In genomic region chr13:55375877-55376276, GRCm38 (mm10) we compare ENCODE assay signal across 33 mouse cellular contexts. TPM values are rescaled to one million over a fixed set of nuclear protein-coding genes. Genes with fewer than 3 reads are reported as not detected.
DNase-seq lines count a peak whose midpoint lies in the region; ATAC-seq and TF ChIP-seq lines count a peak whose summit lies in the region.
"Had no signal": no experiment of that assay in that cellular context is flagged by ENCODE, and none has a peak within 500 bp of the region (broad histone marks: within the 10 kb centered on the region; RNA-seq: fewer than 3 reads in every experiment).

No protein-coding gene starts in this region.

- H3K4me3 ChIP-seq in hindbrain, postnatal 0 days (ENCODE audit: low read length) = no peak overlapping the region
- no peak overlapping the region for H3K4me3 ChIP-seq in hindbrain, embryonic 12.5 days
- H3K4me3 ChIP-seq in liver, adult 2 months (ENCODE audit: insufficient read depth, low read depth, low read length) = no peak overlapping the region
- H3K4me3 ChIP-seq in liver, embryonic 11.5 days (ENCODE audit: low read depth, low read length) = no peak overlapping the region
- H3K4me3 ChIP-seq: embryonic facial prominence, embryonic 12.5 days; embryonic facial prominence, embryonic 15.5 days; heart, adult 2 months; heart, embryonic 10.5 days; heart, embryonic 13.5 days; hindbrain, embryonic 15.5 days; intestine, embryonic 15.5 days had no signal

- no peak for TF ChIP-seq CTCF in hindbrain, postnatal 0 days (IDR thresholded peaks at IDR 0.05; ENCODE audit: low read depth)
- TF ChIP-seq CTCF in liver, adult 2 months (IDR thresholded peaks at IDR 0.05; ENCODE audit: low read depth, low read length) = no peak

- TF ChIP-seq POLR2A in liver, adult 2 months (IDR thresholded peaks at IDR 0.05; ENCODE audit: extremely low read depth, insufficient read depth, low read length) = no peak

- no peak overlapping the region for H3K27ac ChIP-seq in hindbrain, postnatal 0 days
- no peak overlapping the region for H3K27ac ChIP-seq in hindbrain, embryonic 12.5 days
- H3K27ac ChIP-seq in liver, adult 2 months (replicated peaks; ENCODE audit: insufficient read depth, low read depth, low read length) = no peak overlapping the region
- no peak overlapping the region for H3K27ac ChIP-seq in liver, embryonic 11.5 days (ENCODE audit: low read depth, low read length)
- H3K27ac ChIP-seq: embryonic facial prominence, embryonic 12.5 days; embryonic facial prominence, embryonic 15.5 days; heart, adult 2 months; heart, embryonic 10.5 days; heart, embryonic 13.5 days; hindbrain, embryonic 15.5 days; intestine, embryonic 15.5 days had no signal

- DNase-seq in cerebellum, postnatal 10 days = peak; percentile 58 to 65
- no peak for DNase-seq in cerebellum, adult 11-12 months
- peak; percentile 23 for DNase-seq in hindbrain, postnatal 0 days (ENCODE audit: low spot score)
- peak; percentile 31 for DNase-seq in liver, adult 2 months (ENCODE audit: extremely low read depth, low read depth, low spot score)
- no peak for DNase-seq in liver, embryonic 11.5 days (ENCODE audit: low spot score)
- peak; percentile 47 for DNase-seq in brain, adult 2 months (ENCODE audit: low read depth, low spot score)
- no peak for DNase-seq in ovary, postnatal 10 days (ENCODE audit: low spot score)
- DNase-seq: adrenal gland, postnatal 10 days; adrenal gland, postnatal 36 days; cerebellum, adult 18-20 months; cerebellum, adult 9-10 months; cerebellum, postnatal 25 days; forebrain, postnatal 0 days; gastrocnemius, postnatal 25 days; heart, adult 2 months had no signal

- H3K36me3 ChIP-seq in hindbrain, postnatal 0 days (ENCODE audit: insufficient read depth, low read length) = no peaks in the 10 kb centered on the region
- H3K36me3 ChIP-seq in hindbrain, embryonic 12.5 days = no peaks in the 10 kb centered on the region
- H3K36me3 ChIP-seq in liver, adult 2 months (ENCODE audit: control insufficient read depth, insufficient read depth, low read length) = no peaks in the 10 kb centered on the region
- H3K36me3 ChIP-seq in liver, embryonic 11.5 days (ENCODE audit: control insufficient read depth, insufficient read depth, low read length) = no peaks in the 10 kb centered on the region
- H3K36me3 ChIP-seq: embryonic facial prominence, embryonic 12.5 days; embryonic facial prominence, embryonic 15.5 days; heart, embryonic 10.5 days; heart, embryonic 13.5 days; hindbrain, embryonic 15.5 days; intestine, embryonic 15.5 days had no signal

- H3K4me2 ChIP-seq in hindbrain, postnatal 0 days (ENCODE audit: low read depth, low read length) = no peak overlapping the region
- no peak overlapping the region for H3K4me2 ChIP-seq in hindbrain, embryonic 12.5 days (replicated peaks)
- no peak overlapping the region for H3K4me2 ChIP-seq in liver, embryonic 11.5 days
- H3K4me2 ChIP-seq: embryonic facial prominence, embryonic 12.5 days; embryonic facial prominence, embryonic 15.5 days; heart, embryonic 13.5 days; hindbrain, embryonic 15.5 days; intestine, embryonic 15.5 days had no signal

- H3K27me3 ChIP-seq in hindbrain, postnatal 0 days (ENCODE audit: insufficient read depth, low read length) = peaks cover 20% of the 10 kb centered on the region
- peaks cover 63% of the 10 kb centered on the region for H3K27me3 ChIP-seq in hindbrain, embryonic 12.5 days
- no peaks in the 10 kb centered on the region for H3K27me3 ChIP-seq in liver, adult 2 months (ENCODE audit: control insufficient read depth, insufficient read depth, low read length)
- H3K27me3 ChIP-seq in liver, embryonic 11.5 days (replicated peaks; ENCODE audit: control insufficient read depth, insufficient read depth, low read length) = peaks cover 10% of the 10 kb centered on the region

- no peaks in the 10 kb centered on the region for H3K4me1 ChIP-seq in hindbrain, postnatal 0 days (ENCODE audit: insufficient read depth, low read length)
- peaks cover 10% of the 10 kb centered on the region; the same call in 1 of the 2 replicates for H3K4me1 ChIP-seq in hindbrain, embryonic 12.5 days
- H3K4me1 ChIP-seq in liver, adult 2 months (ENCODE audit: control insufficient read depth, insufficient read depth, low read length) = peaks cover 3% of the 10 kb centered on the region; the same call in 1 of the 2 replicates
- H3K4me1 ChIP-seq in liver, embryonic 11.5 days (replicated peaks; ENCODE audit: control insufficient read depth, insufficient read depth, low read length) = no peaks in the 10 kb centered on the region
- H3K4me1 ChIP-seq: hindbrain, embryonic 15.5 days had no signal

- 34% methylated on average over 2 of the region's 2 CpGs for WGBS in hindbrain, postnatal 0 days
- 80% methylated on average over 2 of the region's 2 CpGs for WGBS in hindbrain, embryonic 12.5 days
- 29% methylated on average over 2 of the region's 2 CpGs for WGBS in liver, adult 2 months
- 61% methylated on average over 2 of the region's 2 CpGs for WGBS in liver, embryonic 11.5 days

- no peaks in the 10 kb centered on the region for H3K79me2 ChIP-seq in liver, adult 2 months (ENCODE audit: control insufficient read depth, insufficient read depth, low read length)

- no peaks in the 10 kb centered on the region for H3K9me3 ChIP-seq in hindbrain, postnatal 0 days (ENCODE audit: low read length)
- no peaks in the 10 kb centered on the region for H3K9me3 ChIP-seq in hindbrain, embryonic 12.5 days (replicated peaks)
- H3K9me3 ChIP-seq in liver, embryonic 11.5 days (ENCODE audit: control insufficient read depth, low read length) = no peaks in the 10 kb centered on the region
- H3K9me3 ChIP-seq: embryonic facial prominence, embryonic 12.5 days; embryonic facial prominence, embryonic 15.5 days; heart, embryonic 10.5 days; heart, embryonic 13.5 days; hindbrain, embryonic 15.5 days; intestine, embryonic 15.5 days had no signal

- no peak overlapping the region for H3K9ac ChIP-seq in hindbrain, postnatal 0 days (replicated peaks; ENCODE audit: low read length)
- H3K9ac ChIP-seq in hindbrain, embryonic 12.5 days = no peak overlapping the region
- H3K9ac ChIP-seq in liver, adult 2 months (ENCODE audit: low read depth, low read length) = no peak overlapping the region
- H3K9ac ChIP-seq in liver, embryonic 11.5 days (ENCODE audit: low read depth, low read length) = no peak overlapping the region
- H3K9ac ChIP-seq: embryonic facial prominence, embryonic 12.5 days; embryonic facial prominence, embryonic 15.5 days; forebrain, postnatal 0 days; heart, embryonic 13.5 days; hindbrain, embryonic 15.5 days; intestine, embryonic 15.5 days had no signal

- ATAC-seq in hindbrain, postnatal 0 days = no peak
- ATAC-seq in hindbrain, embryonic 12.5 days (ENCODE audit: low FRiP score) = no peak
- ATAC-seq in liver, embryonic 11.5 days (replicated peaks; ENCODE audit: low FRiP score) = no peak
- ATAC-seq: activated CD4-positive, CD25-positive, alpha-beta regulatory T cell, adult 4 months; forebrain, embryonic 14.5 days; forebrain, postnatal 0 days; intestine, embryonic 15.5 days had no signal

RNA-seq across cellular contexts. Expression of gene Rgs14, which starts 6.3 kb away (rescaled TPM):
- total RNA-seq in hindbrain, postnatal 0 days (2014; rRNA removed) = 0.36 and 0.78 TPM in 2 replicates
- 0.69 and 0.76 TPM in 2 replicates for polyA plus RNA-seq in hindbrain, postnatal 0 days (2015; fragmentation: Nextera tagmentation; extraction: Ambion mirVana)
- polyA plus RNA-seq in hindbrain, embryonic 12.5 days (2016; fragmentation: Nextera tagmentation; extraction: Ambion mirVana) = 0.35 and 0.78 TPM in 2 replicates
- total RNA-seq in liver, adult 2 months (2014; rRNA removed) = 0.28 and 0.34 TPM in 2 replicates
- 0.45 and 0.70 TPM in 2 replicates for polyA plus RNA-seq in liver, adult 2 months (2012; rRNA removed)
- 1.2 and 1.9 TPM in 2 replicates for polyA plus RNA-seq in liver, embryonic 11.5 days (2014; fragmentation: Nextera tagmentation; extraction: Ambion mirVana)

RNA-seq across cellular contexts. Expression of gene Lman2, which starts 13.3 kb away (rescaled TPM):
- 60.7 and 72.2 TPM in 2 replicates for total RNA-seq in hindbrain, postnatal 0 days (2014; rRNA removed)
- polyA plus RNA-seq in hindbrain, postnatal 0 days (2015; fragmentation: Nextera tagmentation; extraction: Ambion mirVana) = 36.4 and 37.0 TPM in 2 replicates
- 88.1 and 92.8 TPM in 2 replicates for polyA plus RNA-seq in hindbrain, embryonic 12.5 days (2016; fragmentation: Nextera tagmentation; extraction: Ambion mirVana)
- total RNA-seq in liver, adult 2 months (2014; rRNA removed) = 112 and 127 TPM in 2 replicates
- 136 and 143 TPM in 2 replicates for polyA plus RNA-seq in liver, adult 2 months (2012; rRNA removed)
- polyA plus RNA-seq in liver, embryonic 11.5 days (2014; fragmentation: Nextera tagmentation; extraction: Ambion mirVana) = 120 and 121 TPM in 2 replicates

RNA-seq across cellular contexts. Expression of gene Slc34a1, which starts 22.1 kb away (rescaled TPM):
- total RNA-seq in hindbrain, postnatal 0 days (2014; rRNA removed) = not detected in 2 replicates
- polyA plus RNA-seq in hindbrain, postnatal 0 days (2015; fragmentation: Nextera tagmentation; extraction: Ambion mirVana) = not detected in 2 replicates
- polyA plus RNA-seq in hindbrain, embryonic 12.5 days (2016; fragmentation: Nextera tagmentation; extraction: Ambion mirVana) = 0.10 TPM in 1 of 2 replicates, not detected in the other
- total RNA-seq in liver, adult 2 months (2014; rRNA removed) = 0.13 TPM in 1 of 2 replicates, not detected in the other
- 0.04 and 0.11 TPM in 2 replicates for polyA plus RNA-seq in liver, adult 2 months (2012; rRNA removed)
- polyA plus RNA-seq in liver, embryonic 11.5 days (2014; fragmentation: Nextera tagmentation; extraction: Ambion mirVana) = not detected in 2 replicates
- total RNA-seq: adrenal gland, postnatal 36 days; common myeloid progenitor, adult 5-6 weeks; ES-E14; gastrocnemius, postnatal 25 days; heart, adult 2 months; heart, postnatal 14 days; heart, postnatal 4 days had no signal
- polyA plus RNA-seq: activated CD4-positive, CD25-positive, alpha-beta regulatory T cell, adult 4 months; embryonic facial prominence, embryonic 12.5 days; forebrain, embryonic 11.5 days; forebrain, embryonic 14.5 days; forebrain, postnatal 0 days; heart, embryonic 10.5 days; heart, embryonic 13.5 days; heart, embryonic 16.5 days; hindbrain, embryonic 11.5 days; intestine, embryonic 15.5 days had no signal

RNA-seq across cellular contexts. Expression of gene Pfn3, which starts 39.2 kb away (rescaled TPM):
- 0.52 TPM in 1 of 2 replicates, not detected in the other for total RNA-seq in hindbrain, postnatal 0 days (2014; rRNA removed)
- 0.37 and 0.68 TPM in 2 replicates for polyA plus RNA-seq in hindbrain, postnatal 0 days (2015; fragmentation: Nextera tagmentation; extraction: Ambion mirVana)
- not detected in 2 replicates for polyA plus RNA-seq in hindbrain, embryonic 12.5 days (2016; fragmentation: Nextera tagmentation; extraction: Ambion mirVana)
- not detected in 2 replicates for total RNA-seq in liver, adult 2 months (2014; rRNA removed)
- not detected in 2 replicates for polyA plus RNA-seq in liver, adult 2 months (2012; rRNA removed)
- not detected in 2 replicates for polyA plus RNA-seq in liver, embryonic 11.5 days (2014; fragmentation: Nextera tagmentation; extraction: Ambion mirVana)
- total RNA-seq: adrenal gland, adult 18-20 months; adrenal gland, postnatal 10 days; adrenal gland, postnatal 36 days; common myeloid progenitor, adult 5-6 weeks; ES-E14; forebrain, postnatal 0 days; gastrocnemius, adult 18-20 months; gastrocnemius, postnatal 25 days; heart, adult 2 months; heart, postnatal 14 days; heart, postnatal 4 days had no signal
- polyA plus RNA-seq: activated CD4-positive, CD25-positive, alpha-beta regulatory T cell, adult 4 months; embryonic facial prominence, embryonic 12.5 days; embryonic facial prominence, embryonic 15.5 days; forebrain, embryonic 11.5 days; heart, adult 2 months; heart, embryonic 10.5 days; heart, embryonic 13.5 days; heart, embryonic 16.5 days; hindbrain, embryonic 11.5 days; intestine, embryonic 15.5 days had no signal

RNA-seq across cellular contexts. Expression of gene Mxd3, which starts 46.3 kb away (rescaled TPM):
- total RNA-seq in hindbrain, postnatal 0 days (2014; rRNA removed) = 16.3 and 16.8 TPM in 2 replicates
- 11.2 and 11.7 TPM in 2 replicates for polyA plus RNA-seq in hindbrain, postnatal 0 days (2015; fragmentation: Nextera tagmentation; extraction: Ambion mirVana)
- 22.2 and 24.3 TPM in 2 replicates for polyA plus RNA-seq in hindbrain, embryonic 12.5 days (2016; fragmentation: Nextera tagmentation; extraction: Ambion mirVana)
- 0.13 TPM in 1 of 2 replicates, not detected in the other for total RNA-seq in liver, adult 2 months (2014; rRNA removed)
- polyA plus RNA-seq in liver, adult 2 months (2012; rRNA removed) = 0.21 and 0.27 TPM in 2 replicates
- polyA plus RNA-seq in liver, embryonic 11.5 days (2014; fragmentation: Nextera tagmentation; extraction: Ambion mirVana) = 15.6 and 16.4 TPM in 2 replicates
- total RNA-seq: gastrocnemius, adult 18-20 months; heart, adult 2 months had no signal

Comparison
In these comparisons a context has a peak if more than half of its experiments do, and no peak if none do; other contexts are left out.
1. DNase-seq: peak in cerebellum, postnatal 10 days (2 of 2), hindbrain, postnatal 0 days (single experiment), liver, adult 2 months (single experiment) and brain, adult 2 months (single experiment); none in cerebellum, adult 11-12 months (single experiment), liver, embryonic 11.5 days (single experiment) and ovary, postnatal 10 days (single experiment).